Mouse (Mus musculus): ENCODE data around the gene Igsf8. TPM values are rescaled to one million over a fixed set of nuclear protein-coding genes. Genes with fewer than 3 reads are reported as not detected.

The Igsf8 gene
- polyA plus RNA-seq, 1 experiment from 2014 or later: 46.9 TPM

DNA sequence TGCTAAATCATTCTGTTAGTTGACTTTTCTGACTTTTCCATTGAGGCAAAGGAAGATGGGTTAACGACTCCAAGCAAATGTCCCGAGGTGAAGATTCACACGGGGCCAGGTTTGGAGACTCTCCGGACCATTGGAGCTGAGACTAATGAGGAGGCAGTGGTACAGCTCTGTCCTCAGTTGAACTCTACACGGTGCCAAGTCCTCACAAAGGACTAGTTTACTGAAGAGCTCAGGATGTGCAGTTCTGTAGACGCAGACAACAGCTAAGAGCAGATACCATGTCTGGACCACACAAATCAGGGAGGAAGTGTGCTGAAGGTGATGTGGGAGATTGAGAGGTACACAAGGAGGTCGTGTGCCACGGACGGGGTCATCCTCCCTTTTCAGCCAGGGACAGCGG is 96.9 kb downstream of the Igsf8 start:
- H3K4me1 ChIP-seq: no peaks in the 10 kb centered on the region
- H3K4me2 ChIP-seq: no peak overlapping the region
- H3K9ac ChIP-seq: no peak overlapping the region
- H3K27ac ChIP-seq: no peak overlapping the region
- no peaks in the 10 kb centered on the region for H3K36me3 ChIP-seq
- H3K9me3 ChIP-seq: no peaks in the 10 kb centered on the region
- ATAC-seq (ENCODE audit: insufficient number of reproducible peaks, insufficient read depth, low FRiP score, low TSS enrichment, low read depth): no peak
- peaks cover 23% of the 10 kb centered on the region; the same call in 1 of the 2 replicates for H3K27me3 ChIP-seq
- H3K4me3 ChIP-seq: no peak overlapping the region
- WGBS: 76% methylated on average over 10 of the region's 10 CpGs

DNA sequence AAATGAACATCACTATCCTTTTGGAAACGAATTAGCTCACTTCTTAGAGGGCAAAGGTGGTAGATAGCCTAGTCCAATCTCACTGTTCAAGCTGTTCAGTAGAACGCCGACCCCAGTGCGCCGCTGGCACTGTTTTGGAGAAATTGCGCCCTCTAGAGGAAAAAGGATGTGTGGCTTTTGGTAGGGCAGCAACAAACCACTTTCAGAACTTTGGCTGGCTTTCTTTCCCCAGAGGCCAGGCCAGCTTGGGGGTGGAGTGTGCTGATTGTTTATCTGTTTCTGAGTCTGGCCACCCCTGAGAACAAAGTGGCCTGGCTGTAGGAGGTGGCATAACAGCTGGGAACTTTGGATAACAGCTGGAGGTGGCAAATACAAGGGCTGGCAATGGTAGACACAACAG is 103.2 kb downstream of the Igsf8 start:
- Histone ChIP-seq H3K36me3 (no peaks in the 10 kb centered on the region), H3K9me3 (no peaks in the 10 kb centered on the region), H3K4me1 (0 out of 2 replicates have a peak, but pooled peaks cover 7% of the 10 kb centered on the region), H3K4me2 (no peak overlapping the region), H3K9ac (no peak overlapping the region), H3K4me3 (no peak overlapping the region), H3K27me3 (peaks cover 11% of the 10 kb centered on the region), H3K27ac (no peak overlapping the region)
- ATAC-seq (ENCODE audit: insufficient number of reproducible peaks, insufficient read depth, low FRiP score, low TSS enrichment, low read depth): no peak
- 12% methylated on average over 6 of the region's 6 CpGs for WGBS

DNA sequence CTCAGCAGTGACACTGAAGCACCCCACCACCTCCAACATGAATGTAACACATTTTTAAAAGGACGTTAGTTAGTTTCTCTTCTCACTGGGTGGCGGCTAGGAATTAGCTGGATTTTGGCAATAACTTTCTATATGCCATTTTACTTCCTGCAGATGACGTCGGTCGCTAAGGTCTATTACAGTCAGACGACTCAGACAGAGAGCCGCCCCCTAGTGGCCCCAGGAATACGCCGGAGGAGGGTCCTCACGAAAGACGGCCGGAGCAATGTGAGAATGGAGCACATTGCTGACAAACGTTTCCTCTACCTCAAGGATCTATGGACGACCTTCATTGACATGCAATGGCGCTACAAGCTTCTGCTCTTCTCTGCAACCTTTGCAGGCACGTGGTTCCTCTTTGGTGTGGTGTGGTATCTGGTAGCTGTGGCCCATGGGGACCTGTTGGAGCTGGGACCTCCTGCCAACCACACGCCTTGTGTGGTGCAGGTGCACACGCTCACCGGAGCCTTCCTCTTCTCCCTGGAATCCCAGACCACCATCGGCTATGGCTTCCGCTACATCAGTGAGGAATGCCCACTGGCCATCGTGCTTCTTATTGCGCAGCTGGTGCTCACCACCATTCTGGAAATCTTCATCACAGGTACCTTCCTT is 107.5 kb downstream of the Igsf8 start:
- ATAC-seq (ENCODE audit: insufficient number of reproducible peaks, insufficient read depth, low FRiP score, low TSS enrichment, low read depth): no peak
- Histone ChIP-seq H3K4me2 (peak overlapping the region; percentile 41), H3K4me1 (0 out of 2 replicates have a peak, but pooled peaks cover 7% of the 10 kb centered on the region), H3K27me3 (peaks cover 14% of the 10 kb centered on the region), H3K9me3 (no peaks in the 10 kb centered on the region), H3K9ac (no peak overlapping the region), H3K4me3 (no peak overlapping the region), H3K36me3 (no peaks in the 10 kb centered on the region), H3K27ac (no peak overlapping the region)
- 29% methylated on average over 23 of the region's 23 CpGs for WGBS

Other genes with a start within 250 kb of the Igsf8 start
- gene Vangl2, start 233.2 kb upstream of the Igsf8 start, polyA plus RNA-seq (2015; fragmentation: Nextera tagmentation; extraction: Ambion mirVana): 22.1 and 25.2 TPM in 2 replicates
- 0.66 and 1.5 TPM in 2 replicates for gene Nhlh1, start 204.1 kb upstream of the Igsf8 start, polyA plus RNA-seq (2015; fragmentation: Nextera tagmentation; extraction: Ambion mirVana)
- gene Copa, start 179.1 kb upstream of the Igsf8 start, polyA plus RNA-seq (2015; fragmentation: Nextera tagmentation; extraction: Ambion mirVana): 216 and 239 TPM in 2 replicates
- gene Ncstn, start 178.8 kb upstream of the Igsf8 start, polyA plus RNA-seq (2015; fragmentation: Nextera tagmentation; extraction: Ambion mirVana): 103 and 106 TPM in 2 replicates
- 133 and 152 TPM in 2 replicates for gene Pex19, start 134.9 kb upstream of the Igsf8 start, polyA plus RNA-seq (2015; fragmentation: Nextera tagmentation; extraction: Ambion mirVana)
- gene Dcaf8, start 113.6 kb upstream of the Igsf8 start, polyA plus RNA-seq (2015; fragmentation: Nextera tagmentation; extraction: Ambion mirVana): 150 and 153 TPM in 2 replicates
- 79.3 and 83.7 TPM in 2 replicates for gene Pea15a, start 54.8 kb upstream of the Igsf8 start, polyA plus RNA-seq (2015; fragmentation: Nextera tagmentation; extraction: Ambion mirVana)
- gene Casq1, start 41.8 kb upstream of the Igsf8 start, polyA plus RNA-seq (2015; fragmentation: Nextera tagmentation; extraction: Ambion mirVana): 2.1 and 4.3 TPM in 2 replicates
- gene Atp1a4, start 3.2 kb upstream of the Igsf8 start, polyA plus RNA-seq (2015; fragmentation: Nextera tagmentation; extraction: Ambion mirVana): not detected in 2 replicates
- 1.9 and 2.5 TPM in 2 replicates for gene Atp1a2, start 36.4 kb downstream of the Igsf8 start, polyA plus RNA-seq (2015; fragmentation: Nextera tagmentation; extraction: Ambion mirVana)
- gene Kcnj9, start 67.7 kb downstream of the Igsf8 start, polyA plus RNA-seq (2015; fragmentation: Nextera tagmentation; extraction: Ambion mirVana): 0.07 TPM in 1 of 2 replicates, not detected in the other
- gene Kcnj10, start 79.6 kb downstream of the Igsf8 start, polyA plus RNA-seq (2015; fragmentation: Nextera tagmentation; extraction: Ambion mirVana): 0.06 TPM in 2 replicates
- gene Pigm, start 114.9 kb downstream of the Igsf8 start, polyA plus RNA-seq (2015; fragmentation: Nextera tagmentation; extraction: Ambion mirVana): 6.6 and 7.3 TPM in 2 replicates
- gene Slamf9, start 213.7 kb downstream of the Igsf8 start, polyA plus RNA-seq (2015; fragmentation: Nextera tagmentation; extraction: Ambion mirVana): 0.47 TPM in 1 of 2 replicates, not detected in the other
- gene Igsf9, start 220.1 kb downstream of the Igsf8 start, polyA plus RNA-seq (2015; fragmentation: Nextera tagmentation; extraction: Ambion mirVana): 75.6 and 83.2 TPM in 2 replicates
- 133 and 135 TPM in 2 replicates for gene Tagln2, start 238.4 kb downstream of the Igsf8 start, polyA plus RNA-seq (2015; fragmentation: Nextera tagmentation; extraction: Ambion mirVana)